Mouse (Mus musculus): Measurements from ENCODE around the gene Tmem160. TPM values are rescaled to one million over a fixed set of nuclear protein-coding genes. Genes with fewer than 3 reads are reported as not detected.

The Tmem160 gene
- polyA plus RNA-seq, 1 experiment, result 228 TPM

- Histone ChIP-seq H3K4me1 (replicated peaks; ENCODE audit: control insufficient read depth, insufficient read depth, low read length) (no peaks in the 10 kb centered on the region; the same call in 1 of the 2 replicates), H3K27me3 (ENCODE audit: control insufficient read depth, insufficient read depth, low read length) (peaks cover 33% of the 10 kb centered on the region), H3K4me3 (ENCODE audit: control insufficient read depth, insufficient read depth, low read length) (no peak overlapping the region), H3K27ac (ENCODE audit: control insufficient read depth, insufficient read depth, low read length) (no peak overlapping the region), H3K36me3 (ENCODE audit: control insufficient read depth, insufficient read depth, low read length) (no peaks in the 10 kb centered on the region)
- no peak for DNase-seq
- 11% methylated on average over 23 of the region's 23 CpGs for WGBS
- TF ChIP-seq POLR2A (IDR thresholded peaks at IDR 0.05; ENCODE audit: control insufficient read depth, extremely low read depth, insufficient read depth, low read length, poor library complexity), result no peak
- no peak for TF ChIP-seq CTCF (IDR thresholded peaks at IDR 0.05; ENCODE audit: borderline replicate concordance, control insufficient read depth, extremely low read depth, insufficient read depth, low read length, poor library complexity)
Measured at GRCm38 (mm10) chr7:16475321-16475720, 22.7 kb downstream of the Tmem160 start.

GRCm38 (mm10) chr7:16475764-16476599, 23.4 kb downstream of the Tmem160 start:
- WGBS, result 7% methylated on average over 59 of the region's 59 CpGs
- H3K27me3 ChIP-seq (ENCODE audit: control insufficient read depth, insufficient read depth, low read length), result peaks cover 33% of the 10 kb centered on the region
- TF ChIP-seq POLR2A (IDR thresholded peaks at IDR 0.05; ENCODE audit: control insufficient read depth, extremely low read depth, insufficient read depth, low read length, poor library complexity), result no peak
- TF ChIP-seq CTCF (IDR thresholded peaks at IDR 0.05; ENCODE audit: borderline replicate concordance, control insufficient read depth, extremely low read depth, insufficient read depth, low read length, poor library complexity), result no peak
- H3K27ac ChIP-seq (ENCODE audit: control insufficient read depth, insufficient read depth, low read length), result no peak overlapping the region
- H3K4me3 ChIP-seq (ENCODE audit: control insufficient read depth, insufficient read depth, low read length), result no peak overlapping the region
- DNase-seq, result no peak
- no peaks in the 10 kb centered on the region for H3K36me3 ChIP-seq (ENCODE audit: control insufficient read depth, insufficient read depth, low read length)
- H3K4me1 ChIP-seq (replicated peaks; ENCODE audit: control insufficient read depth, insufficient read depth, low read length), result no peaks in the 10 kb centered on the region; the same call in 1 of the 2 replicates

- no peaks in the 10 kb centered on the region for H3K36me3 ChIP-seq (ENCODE audit: control insufficient read depth, insufficient read depth, low read length)
- TF ChIP-seq CTCF (IDR thresholded peaks at IDR 0.05; ENCODE audit: borderline replicate concordance, control insufficient read depth, extremely low read depth, insufficient read depth, low read length, poor library complexity), result no peak
- TF ChIP-seq POLR2A (IDR thresholded peaks at IDR 0.05; ENCODE audit: control insufficient read depth, extremely low read depth, insufficient read depth, low read length, poor library complexity), result no peak
- H3K4me3 ChIP-seq (ENCODE audit: control insufficient read depth, insufficient read depth, low read length), result no peak overlapping the region
- no peaks in the 10 kb centered on the region; the same call in 1 of the 2 replicates for H3K4me1 ChIP-seq (replicated peaks; ENCODE audit: control insufficient read depth, insufficient read depth, low read length)
- no peak for DNase-seq
- H3K27me3 ChIP-seq (ENCODE audit: control insufficient read depth, insufficient read depth, low read length), result peaks cover 33% of the 10 kb centered on the region
- 10% methylated on average over 32 of the region's 34 CpGs for WGBS
- H3K27ac ChIP-seq (ENCODE audit: control insufficient read depth, insufficient read depth, low read length), result no peak overlapping the region
Measured at GRCm38 (mm10) chr7:16476600-16476989, 24.0 kb downstream of the Tmem160 start.

GRCm38 (mm10) chr7:16477628-16478027, 25.0 kb downstream of the Tmem160 start, which contains the start of gene Npas1:
TSS of gene Npas1 (minus strand) at chr7:16477728.
- H3K4me1 ChIP-seq (replicated peaks; ENCODE audit: control insufficient read depth, insufficient read depth, low read length), result no peaks in the 10 kb centered on the region; the same call in 1 of the 2 replicates

GRCm38 (mm10) chr7:16488816-16489215, 36.2 kb downstream of the Tmem160 start:
- Histone ChIP-seq H3K4me3 (ENCODE audit: control insufficient read depth, insufficient read depth, low read length) (no peak overlapping the region), H3K27me3 (ENCODE audit: control insufficient read depth, insufficient read depth, low read length) (no peaks in the 10 kb centered on the region), H3K36me3 (ENCODE audit: control insufficient read depth, insufficient read depth, low read length) (no peaks in the 10 kb centered on the region), H3K27ac (ENCODE audit: control insufficient read depth, insufficient read depth, low read length) (no peak overlapping the region), H3K4me1 (replicated peaks; ENCODE audit: control insufficient read depth, insufficient read depth, low read length) (peaks cover 12% of the 10 kb centered on the region)
- no peak for TF ChIP-seq POLR2A (IDR thresholded peaks at IDR 0.05; ENCODE audit: control insufficient read depth, extremely low read depth, insufficient read depth, low read length, poor library complexity)
- TF ChIP-seq CTCF (IDR thresholded peaks at IDR 0.05; ENCODE audit: borderline replicate concordance, control insufficient read depth, extremely low read depth, insufficient read depth, low read length, poor library complexity), result no peak
- DNase-seq, result no peak

More at GRCm38 (mm10) chr7:16477628-16478027, 25.0 kb downstream of the Tmem160 start, which contains the start of gene Npas1:
- no peak within 1 kb of the TSS for H3K4me3 ChIP-seq (ENCODE audit: control insufficient read depth, insufficient read depth, low read length)
- H3K27me3 ChIP-seq (ENCODE audit: control insufficient read depth, insufficient read depth, low read length), result peaks cover 33% of the 10 kb centered on the region
- TF ChIP-seq CTCF (IDR thresholded peaks at IDR 0.05; ENCODE audit: borderline replicate concordance, control insufficient read depth, extremely low read depth, insufficient read depth, low read length, poor library complexity) (no peak), POLR2A (IDR thresholded peaks at IDR 0.05; ENCODE audit: control insufficient read depth, extremely low read depth, insufficient read depth, low read length, poor library complexity) (no peak)
- DNase-seq, result no peak
- no peaks in the 10 kb centered on the region for H3K36me3 ChIP-seq (ENCODE audit: control insufficient read depth, insufficient read depth, low read length)
- WGBS, result 90% methylated on average over 8 of the region's 8 CpGs
- no peak within 1 kb of the TSS for H3K27ac ChIP-seq (ENCODE audit: control insufficient read depth, insufficient read depth, low read length)

- H3K4me3 ChIP-seq (ENCODE audit: control insufficient read depth, insufficient read depth, low read length), result no peak overlapping the region
- peaks cover 16% of the 10 kb centered on the region for H3K4me1 ChIP-seq (replicated peaks; ENCODE audit: control insufficient read depth, insufficient read depth, low read length)
- H3K27me3 ChIP-seq (ENCODE audit: control insufficient read depth, insufficient read depth, low read length), result no peaks in the 10 kb centered on the region
- DNase-seq, result peak; percentile 44
- no peak overlapping the region for H3K27ac ChIP-seq (ENCODE audit: control insufficient read depth, insufficient read depth, low read length)
- H3K36me3 ChIP-seq (ENCODE audit: control insufficient read depth, insufficient read depth, low read length), result no peaks in the 10 kb centered on the region
- WGBS, result 97% methylated on average over 9 of the region's 9 CpGs
- TF ChIP-seq POLR2A (IDR thresholded peaks at IDR 0.05; ENCODE audit: control insufficient read depth, extremely low read depth, insufficient read depth, low read length, poor library complexity) (no peak), CTCF (IDR thresholded peaks at IDR 0.05; ENCODE audit: borderline replicate concordance, control insufficient read depth, extremely low read depth, insufficient read depth, low read length, poor library complexity) (no peak)
Measured at GRCm38 (mm10) chr7:16489948-16490347, 37.4 kb downstream of the Tmem160 start.

Data from thymus, adult 2 months (tissue).